Mouse (Mus musculus) T-cell, adult 66 days (primary cell): ENCODE results near the gene Vps51. TPM values are rescaled to one million over a fixed set of nuclear protein-coding genes. Genes with fewer than 3 reads are reported as not detected.

Experiments
- total RNA-seq, 2 experiments: library from RNA; stranded (reverse); gene quantifications; 3 replicates in 1 of 2; 4 replicates in 1 of 2; pipeline ENCODE4 v1.2.4; 2023

The Vps51 gene
- 100 to 1,000 TPM; 107 to 113 TPM for total RNA-seq

GRCm38 (mm10) chr19:6076564-6077393 is at the start of gene Vps51:
Gene Vps51, minus strand, starts transcription at chr19:6077231.

GRCm38 (mm10) chr19:6117986-6118676 is 41.1 kb upstream of the Vps51 start, which contains the start of gene Sac3d1:
Gene Sac3d1, minus strand, starts transcription at chr19:6118650.

GRCm38 (mm10) chr19:6105586-6105985 is 28.6 kb upstream of the Vps51 start, which contains the start of gene Naaladl1:
Gene Naaladl1, plus strand, starts transcription at chr19:6105782.

GRCm38 (mm10) chr19:6094119-6094518 is 17.1 kb upstream of the Vps51 start, which contains the start of gene AC131692.1:
Gene AC131692.1, plus strand, starts transcription at chr19:6094419.

GRCm38 (mm10) chr19:6084478-6085248 is 7.6 kb upstream of the Vps51 start, which contains the start of the genes Zfpl1 and Cdca5:
Gene Zfpl1, minus strand, starts transcription at chr19:6084956.
Gene Cdca5, plus strand, starts transcription at chr19:6084983.

DNA sequence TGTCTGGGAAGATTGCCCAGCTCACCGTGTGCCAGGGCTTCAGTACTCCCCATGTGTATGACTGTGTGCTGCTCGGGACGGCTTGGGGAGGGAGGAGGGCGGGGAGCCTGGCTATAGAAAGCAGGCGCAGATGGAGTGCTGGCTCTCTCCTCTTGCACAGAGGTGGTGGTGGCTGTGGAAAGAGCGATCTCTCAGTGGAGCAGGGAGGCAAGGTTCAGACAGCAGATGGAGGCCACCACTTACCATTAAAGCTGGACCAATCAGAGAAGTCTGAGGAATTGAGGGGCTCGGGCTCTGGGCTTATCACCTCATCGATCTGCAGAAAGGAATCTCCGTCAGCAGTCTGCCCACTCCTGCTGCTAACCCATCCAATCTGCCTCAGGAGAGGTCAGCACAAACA is 5.1 kb upstream of the Vps51 start, which contains the start of gene Gm28374:
Gene Gm28374 (minus strand): TSS at position 101 of the 400 bp plus-strand sequence.

GRCm38 (mm10) chr19:6079983-6080480 is 3.0 kb upstream of the Vps51 start, which contains the start of gene Tmem262:
Gene Tmem262, plus strand, starts transcription at chr19:6080033.

GRCm38 (mm10) chr19:6067724-6068415 is 9.2 kb downstream of the Vps51 start, which contains the start of gene Tm7sf2:
Gene Tm7sf2, minus strand, starts transcription at chr19:6068373.

DNA sequence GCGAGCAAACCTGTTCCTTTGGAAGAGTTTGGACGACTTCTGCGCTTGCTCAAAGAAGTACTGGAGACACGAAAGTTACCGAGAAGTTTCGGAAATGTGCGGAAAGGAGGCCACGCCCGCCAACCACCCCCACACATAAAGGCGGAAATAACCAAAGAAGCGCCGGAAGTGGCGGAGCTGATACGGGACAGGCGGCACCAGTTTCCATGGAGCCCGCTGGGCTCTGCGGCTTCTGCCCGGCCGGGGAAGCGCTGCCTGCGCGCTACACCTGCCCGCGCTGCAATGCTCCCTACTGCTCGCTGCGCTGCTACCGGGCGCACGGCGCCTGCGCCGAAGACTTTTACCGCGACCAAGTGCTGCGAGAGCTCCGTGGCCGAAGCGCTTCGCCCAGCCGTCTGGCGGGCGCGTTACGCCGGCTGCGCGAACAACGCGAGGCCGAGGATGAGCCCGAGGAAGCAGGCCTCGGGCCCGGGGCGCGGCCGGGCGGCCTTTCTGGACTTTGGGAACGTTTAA is 16.0 kb downstream of the Vps51 start, which contains the start of gene Znhit2:
Gene Znhit2 (plus strand): TSS at position 172 of the 513 bp plus-strand sequence.

DNA sequence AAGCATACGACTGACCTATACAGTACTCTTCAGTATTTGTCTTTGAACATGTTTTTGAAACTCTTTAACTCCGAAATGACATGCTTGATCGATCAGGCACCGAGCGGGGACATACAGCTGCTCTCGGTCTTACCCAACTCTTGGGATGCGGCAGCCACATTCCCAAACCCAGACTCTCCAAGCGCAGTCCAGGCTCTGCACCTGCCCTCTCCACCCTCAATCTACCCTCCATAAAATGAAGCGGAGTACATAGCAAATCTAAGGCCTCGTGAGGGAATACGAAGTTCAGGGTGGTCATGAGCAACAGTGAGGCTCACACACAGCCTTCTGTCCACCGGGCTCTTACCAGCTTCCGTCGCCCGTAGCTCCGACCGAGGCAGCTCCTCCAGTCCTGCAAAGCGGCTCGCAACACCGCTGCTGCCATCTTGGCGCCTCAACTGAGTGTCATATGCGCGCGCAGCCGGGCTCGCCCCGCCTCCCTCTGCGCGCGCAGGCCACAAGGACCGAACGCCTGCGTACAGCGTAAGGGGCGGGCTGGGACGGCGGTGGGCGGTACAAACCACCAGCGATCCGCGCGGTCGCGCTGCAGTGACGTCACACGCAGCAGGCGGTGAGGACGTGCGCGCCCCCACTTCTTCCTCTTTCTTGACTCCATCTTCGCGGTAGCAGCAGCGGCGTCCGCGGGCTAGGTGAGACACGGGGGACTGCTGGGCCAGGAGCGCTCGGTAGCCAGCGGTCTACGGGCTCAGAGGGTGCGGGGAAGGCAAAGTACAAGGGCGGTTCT is 19.5 kb downstream of the Vps51 start, which contains the start of the genes Mrpl49 and Fau:
Gene Mrpl49 (minus strand): TSS at position 473 of the 784 bp plus-strand sequence.
Gene Fau (plus strand): TSS at position 532 of the 784 bp plus-strand sequence.

DNA sequence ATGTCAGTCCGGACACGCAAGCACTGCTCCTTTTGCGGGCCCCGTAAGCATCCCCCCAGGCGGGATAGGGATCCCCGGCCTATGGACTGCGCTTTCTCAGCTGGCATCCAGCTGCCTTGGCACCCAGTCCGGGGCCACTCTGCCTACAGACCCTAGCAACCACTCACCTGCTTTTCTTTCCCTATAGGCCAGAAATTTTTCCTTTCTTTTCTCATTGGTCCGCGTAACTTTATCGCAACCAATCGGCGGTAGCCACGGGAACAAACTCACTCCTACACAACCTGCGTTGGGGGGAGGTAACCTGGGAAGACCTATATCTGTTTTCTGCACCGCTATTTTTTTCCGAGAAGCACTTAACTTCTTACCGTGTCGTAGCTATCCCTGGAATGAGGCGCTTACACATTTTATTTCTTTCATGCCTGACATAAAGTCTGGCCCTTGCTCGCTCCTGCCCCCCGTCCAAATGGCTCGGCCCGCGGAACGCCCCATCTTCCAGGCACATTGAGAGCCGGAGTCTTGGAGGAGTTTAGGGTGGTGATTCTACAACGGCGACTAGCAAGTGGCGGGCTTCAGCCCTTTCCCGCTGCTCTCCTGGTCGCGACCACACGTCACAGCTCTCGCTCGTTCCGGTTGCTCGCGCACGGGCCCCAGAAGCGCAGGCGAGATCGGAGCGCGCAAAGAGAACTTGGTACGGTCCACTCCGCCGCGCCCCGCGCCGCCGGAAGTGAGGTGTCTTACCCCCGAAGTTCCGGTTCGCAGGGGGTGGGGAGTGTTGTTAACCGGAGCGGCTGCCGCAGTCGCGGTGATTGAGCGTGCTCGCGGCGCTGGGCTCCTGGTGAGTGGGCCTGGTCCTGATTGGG is 30.5 kb downstream of the Vps51 start, which contains the start of gene Syvn1:
Gene Syvn1 (plus strand): TSS at position 283 of the 860 bp plus-strand sequence.

Other genes starting within 250 kb of the Vps51 start
- 100 to 1,000 TPM; 177 to 193 TPM for gene Frmd8, start 202.0 kb downstream of the Vps51 start, total RNA-seq
- gene Slc25a45, start 199.4 kb downstream of the Vps51 start, total RNA-seq: 10 to 100 TPM; 22.3 to 23.2 TPM
- 1 to 10 TPM; 4.9 to 6.1 TPM for gene Tigd3, start 183.1 kb downstream of the Vps51 start, total RNA-seq
- gene Dpf2, start 164.2 kb downstream of the Vps51 start, total RNA-seq: 100 to 1,000 TPM; 147 to 183 TPM
- under 1 TPM in 1 of 2 experiments, not detected in 1; 0.52 TPM for gene Cdc42ep2, start 152.4 kb downstream of the Vps51 start, total RNA-seq
- gene Pola2, start 113.0 kb downstream of the Vps51 start, total RNA-seq: 10 to 100 TPM; 66.1 to 74.2 TPM
- not detected for gene Slc22a20, start 91.1 kb downstream of the Vps51 start, total RNA-seq
- 100 to 1,000 TPM; 165 to 174 TPM for gene Capn1, start 61.3 kb downstream of the Vps51 start, total RNA-seq
- gene Syvn1, start 30.7 kb downstream of the Vps51 start, total RNA-seq: 10 to 100 TPM; 49.9 to 56.0 TPM
- gene Mrpl49, start 19.4 kb downstream of the Vps51 start, total RNA-seq: 10 to 100 TPM; 21.7 to 31.5 TPM
- 1,000 to 10,000 TPM; 3,055 to 3,156 TPM for gene Fau, start 19.4 kb downstream of the Vps51 start, total RNA-seq
- gene Znhit2, start 16.0 kb downstream of the Vps51 start, total RNA-seq: 10 to 100 TPM; 16.1 to 20.1 TPM
- gene Tm7sf2, start 8.9 kb downstream of the Vps51 start, total RNA-seq: 10 to 100 TPM; 18.7 to 20.5 TPM
- not detected for gene Tmem262, start 2.8 kb upstream of the Vps51 start, total RNA-seq
- gene Gm28374, start 5.0 kb upstream of the Vps51 start, total RNA-seq: not detected
- gene Zfpl1, start 7.7 kb upstream of the Vps51 start, total RNA-seq: 10 to 100 TPM; 56.5 to 63.3 TPM
- 1 to 10 TPM; 1.7 to 3.6 TPM for gene Cdca5, start 7.8 kb upstream of the Vps51 start, total RNA-seq
- gene AC131692.1, start 17.2 kb upstream of the Vps51 start, total RNA-seq: not detected
- gene Naaladl1, start 28.6 kb upstream of the Vps51 start, total RNA-seq: not detected
- 10 to 100 TPM; 10.7 to 14.0 TPM for gene Sac3d1, start 41.4 kb upstream of the Vps51 start, total RNA-seq
- 10 to 100 TPM; 33.6 to 39.4 TPM for gene Snx15, start 51.1 kb upstream of the Vps51 start, total RNA-seq
- gene Batf2, start 63.8 kb upstream of the Vps51 start, total RNA-seq: under 1 TPM in 1 of 2 experiments, not detected in 1; 0.95 TPM
- 10 to 100 TPM; 24.3 to 25.9 TPM for gene Arl2, start 64.3 kb upstream of the Vps51 start, total RNA-seq
- gene Majin, start 107.2 kb upstream of the Vps51 start, total RNA-seq: not detected
- not detected for gene Gpha2, start 149.1 kb upstream of the Vps51 start, total RNA-seq
- gene Ppp2r5b, start 158.6 kb upstream of the Vps51 start, total RNA-seq: 10 to 100 TPM; 20.3 to 31.1 TPM
- 100 to 1,000 TPM; 171 to 195 TPM for gene Atg2a, start 164.4 kb upstream of the Vps51 start, total RNA-seq
- 10 to 100 TPM; 40.0 to 48.7 TPM for gene Ehd1, start 199.5 kb upstream of the Vps51 start, total RNA-seq
- 1 to 10 TPM; 5.8 to 7.4 TPM for gene Cdc42bpg, start 229.2 kb upstream of the Vps51 start, total RNA-seq